Mouse (Mus musculus): ENCODE results near the gene Robo1. TPM values are rescaled to one million over a fixed set of nuclear protein-coding genes. Genes with fewer than 3 reads are reported as not detected.

Gene Robo1
- polyA plus RNA-seq, 1 experiment from 2014 or later, result 26.8 TPM

GRCm38 (mm10) chr16:72376896-72377295, 68.8 kb downstream of the Robo1 start:
- Histone ChIP-seq H3K36me3 (ENCODE audit: control insufficient read depth, insufficient read depth, low read length) (no peaks in the 10 kb centered on the region), H3K4me1 (replicated peaks; ENCODE audit: control insufficient read depth, insufficient read depth, low read length) (no peaks in the 10 kb centered on the region), H3K27ac (ENCODE audit: low read length) (no peak overlapping the region), H3K4me2 (ENCODE audit: low read depth, low read length) (no peak overlapping the region), H3K4me3 (ENCODE audit: low read length) (no peak overlapping the region), H3K27me3 (ENCODE audit: control insufficient read depth, insufficient read depth, low read depth, low read length) (no peaks in the 10 kb centered on the region), H3K9me3 (ENCODE audit: control insufficient read depth, low read length) (no peaks in the 10 kb centered on the region; the same call in 1 of the 2 replicates), H3K9ac (ENCODE audit: low read length) (no peak overlapping the region)
- no peak for ATAC-seq (ENCODE audit: low read depth)
- WGBS, result 57% methylated on average over 5 of the region's 5 CpGs

- WGBS, result 78% methylated on average over 6 of the region's 6 CpGs
- ATAC-seq (ENCODE audit: low read depth), result no peak
- Histone ChIP-seq H3K4me1 (replicated peaks; ENCODE audit: control insufficient read depth, insufficient read depth, low read length) (no peaks in the 10 kb centered on the region), H3K4me3 (ENCODE audit: low read length) (no peak overlapping the region), H3K9me3 (ENCODE audit: control insufficient read depth, low read length) (no peaks in the 10 kb centered on the region), H3K9ac (ENCODE audit: low read length) (no peak overlapping the region), H3K27ac (ENCODE audit: low read length) (no peak overlapping the region), H3K27me3 (ENCODE audit: control insufficient read depth, insufficient read depth, low read depth, low read length) (no peaks in the 10 kb centered on the region), H3K4me2 (ENCODE audit: low read depth, low read length) (no peak overlapping the region), H3K36me3 (ENCODE audit: control insufficient read depth, insufficient read depth, low read length) (no peaks in the 10 kb centered on the region)
Observed at GRCm38 (mm10) chr16:72381819-72382218, 73.7 kb downstream of the Robo1 start.

GRCm38 (mm10) chr16:72383566-72383965, 75.5 kb downstream of the Robo1 start:
- H3K4me3 ChIP-seq (ENCODE audit: low read length), result no peak overlapping the region
- WGBS, result 41% methylated on average over 1 of the region's 1 CpGs
- H3K27me3 ChIP-seq (ENCODE audit: control insufficient read depth, insufficient read depth, low read depth, low read length), result no peaks in the 10 kb centered on the region
- no peaks in the 10 kb centered on the region for H3K36me3 ChIP-seq (ENCODE audit: control insufficient read depth, insufficient read depth, low read length)
- no peak overlapping the region for H3K27ac ChIP-seq (ENCODE audit: low read length)
- ATAC-seq (ENCODE audit: low read depth), result no peak
- H3K4me2 ChIP-seq (ENCODE audit: low read depth, low read length), result no peak overlapping the region
- no peak overlapping the region for H3K9ac ChIP-seq (ENCODE audit: low read length)
- no peaks in the 10 kb centered on the region for H3K4me1 ChIP-seq (replicated peaks; ENCODE audit: control insufficient read depth, insufficient read depth, low read length)
- no peaks in the 10 kb centered on the region for H3K9me3 ChIP-seq (ENCODE audit: control insufficient read depth, low read length)

GRCm38 (mm10) chr16:72393512-72393911, 85.4 kb downstream of the Robo1 start:
- H3K9ac ChIP-seq (ENCODE audit: low read length), result no peak overlapping the region
- H3K27ac ChIP-seq (ENCODE audit: low read length), result no peak overlapping the region
- no peak overlapping the region for H3K4me3 ChIP-seq (ENCODE audit: low read length)
- WGBS, result 75% methylated on average over 3 of the region's 3 CpGs
- H3K36me3 ChIP-seq (ENCODE audit: control insufficient read depth, insufficient read depth, low read length), result no peaks in the 10 kb centered on the region
- no peaks in the 10 kb centered on the region for H3K27me3 ChIP-seq (ENCODE audit: control insufficient read depth, insufficient read depth, low read depth, low read length)
- no peak for ATAC-seq (ENCODE audit: low read depth)
- H3K4me1 ChIP-seq (replicated peaks; ENCODE audit: control insufficient read depth, insufficient read depth, low read length), result no peaks in the 10 kb centered on the region
- no peak overlapping the region for H3K4me2 ChIP-seq (ENCODE audit: low read depth, low read length)
- H3K9me3 ChIP-seq (ENCODE audit: control insufficient read depth, low read length), result no peaks in the 10 kb centered on the region

GRCm38 (mm10) chr16:72398811-72399210, 90.7 kb downstream of the Robo1 start:
- H3K4me1 ChIP-seq (replicated peaks; ENCODE audit: control insufficient read depth, insufficient read depth, low read length), result no peaks in the 10 kb centered on the region
- no peaks in the 10 kb centered on the region for H3K9me3 ChIP-seq (ENCODE audit: control insufficient read depth, low read length)
- H3K9ac ChIP-seq (ENCODE audit: low read length), result no peak overlapping the region
- H3K4me2 ChIP-seq (ENCODE audit: low read depth, low read length), result no peak overlapping the region
- 66% methylated on average over 5 of the region's 5 CpGs for WGBS
- no peak for ATAC-seq (ENCODE audit: low read depth)
- no peaks in the 10 kb centered on the region for H3K36me3 ChIP-seq (ENCODE audit: control insufficient read depth, insufficient read depth, low read length)
- H3K27ac ChIP-seq (ENCODE audit: low read length), result no peak overlapping the region
- no peaks in the 10 kb centered on the region for H3K27me3 ChIP-seq (ENCODE audit: control insufficient read depth, insufficient read depth, low read depth, low read length)
- no peak overlapping the region for H3K4me3 ChIP-seq (ENCODE audit: low read length)

- Histone ChIP-seq H3K36me3 (ENCODE audit: control insufficient read depth, insufficient read depth, low read length) (no peaks in the 10 kb centered on the region), H3K27ac (ENCODE audit: low read length) (no peak overlapping the region), H3K9me3 (ENCODE audit: control insufficient read depth, low read length) (no peaks in the 10 kb centered on the region), H3K4me3 (ENCODE audit: low read length) (no peak overlapping the region), H3K9ac (ENCODE audit: low read length) (no peak overlapping the region), H3K27me3 (ENCODE audit: control insufficient read depth, insufficient read depth, low read depth, low read length) (no peaks in the 10 kb centered on the region), H3K4me1 (replicated peaks; ENCODE audit: control insufficient read depth, insufficient read depth, low read length) (no peaks in the 10 kb centered on the region), H3K4me2 (ENCODE audit: low read depth, low read length) (no peak overlapping the region)
- ATAC-seq (ENCODE audit: low read depth), result no peak
- 53% methylated on average over 9 of the region's 9 CpGs for WGBS
Observed at GRCm38 (mm10) chr16:72402381-72402780, 94.3 kb downstream of the Robo1 start.

- 0 out of 2 replicates have a peak, but pooled peaks have one; percentile 41 for ATAC-seq (ENCODE audit: low read depth)
- H3K9me3 ChIP-seq (ENCODE audit: control insufficient read depth, low read length), result peaks cover 2% of the 10 kb centered on the region; the same call in 1 of the 2 replicates
- 33% methylated on average over 1 of the region's 1 CpGs for WGBS
- no peak overlapping the region for H3K4me3 ChIP-seq (ENCODE audit: low read length)
- H3K36me3 ChIP-seq (ENCODE audit: control insufficient read depth, insufficient read depth, low read length), result no peaks in the 10 kb centered on the region
- H3K4me1 ChIP-seq (replicated peaks; ENCODE audit: control insufficient read depth, insufficient read depth, low read length), result peaks cover 8% of the 10 kb centered on the region; the same call in 1 of the 2 replicates
- no peak overlapping the region for H3K4me2 ChIP-seq (ENCODE audit: low read depth, low read length)
- no peak overlapping the region for H3K9ac ChIP-seq (ENCODE audit: low read length)
- no peak overlapping the region for H3K27ac ChIP-seq (ENCODE audit: low read length)
- H3K27me3 ChIP-seq (ENCODE audit: control insufficient read depth, insufficient read depth, low read depth, low read length), result no peaks in the 10 kb centered on the region
Observed at GRCm38 (mm10) chr16:72409820-72410219, 101.7 kb downstream of the Robo1 start.

- Histone ChIP-seq H3K36me3 (ENCODE audit: control insufficient read depth, insufficient read depth, low read length) (no peaks in the 10 kb centered on the region), H3K4me1 (replicated peaks; ENCODE audit: control insufficient read depth, insufficient read depth, low read length) (peaks cover 8% of the 10 kb centered on the region; the same call in 1 of the 2 replicates), H3K4me3 (ENCODE audit: low read length) (no peak overlapping the region), H3K9me3 (ENCODE audit: control insufficient read depth, low read length) (peaks cover 2% of the 10 kb centered on the region; the same call in 1 of the 2 replicates), H3K27ac (ENCODE audit: low read length) (no peak overlapping the region), H3K27me3 (ENCODE audit: control insufficient read depth, insufficient read depth, low read depth, low read length) (no peaks in the 10 kb centered on the region), H3K9ac (ENCODE audit: low read length) (no peak overlapping the region), H3K4me2 (ENCODE audit: low read depth, low read length) (no peak overlapping the region)
- WGBS, result 47% methylated on average over 5 of the region's 5 CpGs
- ATAC-seq (ENCODE audit: low read depth), result no peak
Observed at GRCm38 (mm10) chr16:72411669-72412270, 103.7 kb downstream of the Robo1 start.

GRCm38 (mm10) chr16:72412879-72413278, 104.8 kb downstream of the Robo1 start:
- Histone ChIP-seq H3K9ac (ENCODE audit: low read length) (no peak overlapping the region), H3K4me1 (replicated peaks; ENCODE audit: control insufficient read depth, insufficient read depth, low read length) (peaks cover 8% of the 10 kb centered on the region; the same call in 1 of the 2 replicates), H3K9me3 (ENCODE audit: control insufficient read depth, low read length) (peaks cover 2% of the 10 kb centered on the region; the same call in 1 of the 2 replicates), H3K4me2 (ENCODE audit: low read depth, low read length) (peak overlapping the region; percentile 25; the same call in 1 of the 2 replicates), H3K27me3 (ENCODE audit: control insufficient read depth, insufficient read depth, low read depth, low read length) (no peaks in the 10 kb centered on the region), H3K4me3 (ENCODE audit: low read length) (no peak overlapping the region), H3K27ac (ENCODE audit: low read length) (no peak overlapping the region), H3K36me3 (ENCODE audit: control insufficient read depth, insufficient read depth, low read length) (no peaks in the 10 kb centered on the region)
- WGBS, result 10% methylated on average over 7 of the region's 7 CpGs
- peak; percentile 57; the same call in 1 of the 2 replicates for ATAC-seq (ENCODE audit: low read depth)

All from lung, embryonic 16.5 days (tissue).